Mouse (Mus musculus) myocyte (in vitro differentiated cells): ENCODE results near the gene Wdr90.

Experiments used
- E2F4 ChIP-seq: IDR thresholded peaks from one replicate; pipeline ENCODE4 v1.6.1; 2011; ENCODE audit warnings: mild to moderate bottlenecking, control low read depth, moderate library complexity; ENCODE audit not compliant: insufficient read depth
- MAX ChIP-seq: IDR thresholded peaks from one replicate; pipeline ENCODE4 v1.6.1; 2011; ENCODE audit warnings: low read depth, mild to moderate bottlenecking, control low read depth
- MYOD1 ChIP-seq, 3 experiments: IDR thresholded peaks; one replicate each; pipeline ENCODE4 v1.6.1; 2011; ENCODE audit warnings: control low read depth in 2 of 3, low read depth in 2 of 3, mild to moderate bottlenecking in 2 of 3, moderate library complexity in 1 of 3; ENCODE audit not compliant: insufficient read length in 2 of 3, control insufficient read depth in 1 of 3
- POLR2A ChIP-seq: IDR thresholded peaks from one replicate; pipeline ENCODE4 v1.6.1; 2011; ENCODE audit warnings: low read depth, mild to moderate bottlenecking, control low read depth, moderate library complexity; ENCODE audit not compliant: insufficient read length
- POLR2AphosphoS2 ChIP-seq: IDR thresholded peaks from one replicate; pipeline ENCODE4 v1.6.1; 2011; ENCODE audit warnings: low read depth, control low read depth; ENCODE audit not compliant: insufficient read length
- REST ChIP-seq: IDR thresholded peaks from one replicate; pipeline ENCODE4 v1.6.1; 2011; ENCODE audit warnings: mild to moderate bottlenecking, control low read depth, moderate library complexity; ENCODE audit not compliant: insufficient read depth, insufficient read length
- TCF12 ChIP-seq: IDR thresholded peaks from one replicate; pipeline ENCODE4 v1.6.1; 2011; ENCODE audit warnings: mild to moderate bottlenecking, control low read depth; ENCODE audit not compliant: poor library complexity, insufficient read depth, severe bottlenecking
- TCF3 ChIP-seq: IDR thresholded peaks from one replicate; pipeline ENCODE4 v1.6.1; 2011; ENCODE audit warnings: low read depth, control low read depth; ENCODE audit not compliant: insufficient read length
- USF1 ChIP-seq: IDR thresholded peaks from one replicate; pipeline ENCODE4 v1.6.1; 2011; ENCODE audit warnings: low read depth, mild to moderate bottlenecking, control low read depth, moderate library complexity

- no peak for TF ChIP-seq POLR2A
- no peak for TF ChIP-seq E2F4
- peak; percentile 2 for TF ChIP-seq POLR2AphosphoS2
- no peak for TF ChIP-seq MAX
- TF ChIP-seq USF1, result no peak
- TF ChIP-seq TCF12, result no peak
- no peak for TF ChIP-seq REST
- TF ChIP-seq TCF3, result no peak
- TF ChIP-seq MYOD1 (IDR thresholded peaks at IDR 0.05; ENCODE audit: control insufficient read depth in 1 of 3, insufficient read length in 2 of 3, low read depth in 2 of 3), result no peak
These were observed 18.0 kb upstream of the Wdr90 start for GRCm38 (mm10) chr17:25879261-25879660.
